Mouse (Mus musculus): ENCODE data around the gene Rspo1.
A peak's percentile ranks its signal among the peaks of the same experiment; 100 is the strongest.

- TF ChIP-seq POLR2A (IDR thresholded peaks at IDR 0.05; ENCODE audit: insufficient read depth, low read depth, low read length) (no peak), CTCF (IDR thresholded peaks at IDR 0.05) (peak; percentile 26; the same call in 1 of the 2 replicates), EP300 (IDR thresholded peaks at IDR 0.05; ENCODE audit: insufficient read depth, low read depth, low read length) (no peak)
These were observed 2.2 kb upstream of the Rspo1 start for GRCm38 (mm10) chr4:124983893-124984526.
